Mouse (Mus musculus) large intestine, adult 2 months (tissue): ENCODE measurements around the gene Fbxo3. TPM values are rescaled to one million over a fixed set of nuclear protein-coding genes. Genes with fewer than 3 reads are reported as not detected.
"Not testable (repeated sequence)": the region's sequence is repeated elsewhere in the genome, so short reads cannot be mapped to it uniquely, and the experiment has no call there.

Source experiments
- DNase-seq: peaks from one replicate; pipeline ENCODE4 v3.0.0-alpha.2; 2012; ENCODE audit warnings: low read depth, low spot score
- WGBS: fragments of 180-500 bp; shearing (Covaris S2); methylation state at CpG from one replicate; pipeline ENCODE4 v1.1.7; 2018; 5-methylcytosine and 5-hydroxymethylcytosine counted together
- polyA plus RNA-seq: library from polyadenylated mRNA; depleted of rRNA; stranded (reverse); fragments of >200 nt; gene quantifications from 2 replicates; pipeline ENCODE4 v1.2.3, GENCODE M21; 2012; rRNA removed

Fbxo3 gene
- polyA plus RNA-seq: 11.4 and 15.3 TPM in 2 replicates

DNA sequence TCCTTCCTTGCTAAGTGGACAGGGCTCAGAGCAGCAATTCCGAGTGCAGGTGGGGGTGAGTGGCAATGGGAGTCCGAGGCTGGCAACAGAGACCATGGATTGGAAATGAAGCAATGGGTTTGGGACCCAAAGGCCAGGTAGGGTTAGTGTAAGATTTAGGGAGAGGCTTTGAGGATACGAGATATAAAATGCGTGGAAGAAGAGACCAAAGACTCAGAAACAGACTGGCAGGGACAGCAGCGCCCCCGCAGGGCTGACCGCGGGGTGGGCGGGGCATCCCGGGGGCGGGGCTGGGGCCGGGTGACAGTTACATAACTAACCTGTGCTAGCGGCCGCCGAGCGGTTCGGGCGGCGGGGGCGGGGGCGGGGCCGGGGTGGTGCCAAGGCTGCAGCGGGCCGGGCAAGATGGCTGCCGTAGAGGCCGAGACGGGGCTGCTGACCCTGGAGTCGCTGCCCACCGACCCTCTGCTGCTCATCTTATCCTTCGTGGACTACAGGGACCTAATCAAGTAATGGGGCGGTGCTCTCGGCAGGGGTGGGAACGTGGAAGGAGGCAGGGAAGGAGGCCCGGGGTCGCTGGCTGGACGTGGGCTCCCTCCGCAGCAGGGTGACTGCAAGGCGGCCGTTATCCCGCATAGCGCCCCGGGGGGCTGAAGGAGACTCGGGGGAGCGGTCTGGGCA is at the start of gene Fbxo3:
TSS of gene Fbxo3 (plus strand) at position 264 of the 681 bp plus-strand sequence.
- no peak for DNase-seq
- 1% methylated on average over 44 of the region's 44 CpGs for WGBS

DNA sequence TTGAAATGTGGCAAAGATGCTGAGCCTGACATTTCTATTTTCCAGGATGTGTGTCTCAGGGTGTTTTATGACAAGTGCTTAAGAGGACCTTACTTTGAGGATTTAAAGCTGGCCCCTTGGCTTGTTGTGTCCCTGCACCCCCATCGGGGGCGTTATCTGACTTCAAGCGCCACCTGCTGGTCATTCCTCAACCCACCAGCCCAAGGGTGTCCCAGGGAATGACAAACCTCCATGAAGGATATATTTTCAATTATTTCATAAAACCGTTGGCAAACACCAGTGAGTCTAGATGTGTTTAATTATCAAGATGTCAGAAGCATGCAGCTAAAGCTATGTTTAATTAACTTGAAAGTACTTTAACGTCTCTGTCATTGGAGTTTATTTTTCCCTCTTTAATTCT is 45.3 kb upstream of the Fbxo3 start:
- 5% methylated on average over 5 of the region's 5 CpGs for WGBS
- DNase-seq: no peak

DNA sequence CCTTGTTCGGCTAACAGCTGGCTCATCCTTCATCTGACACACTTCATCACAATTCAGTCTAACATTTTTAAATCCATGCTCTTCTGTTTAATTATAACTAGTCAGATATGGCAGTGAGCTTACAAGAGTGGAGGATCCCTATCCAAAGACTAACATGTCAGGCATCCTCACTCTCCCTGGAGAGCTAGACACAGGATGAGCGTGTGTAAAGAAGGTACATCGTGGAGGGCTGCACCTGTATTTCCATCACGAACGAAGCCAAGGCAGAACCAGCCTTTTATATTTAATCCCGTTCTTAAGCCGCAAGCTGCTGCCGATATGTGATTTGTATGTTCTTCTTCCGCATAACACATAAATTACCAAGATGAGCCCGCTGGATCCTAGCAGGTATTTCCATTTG is 44.4 kb upstream of the Fbxo3 start:
- no peak for DNase-seq
- 90% methylated on average over 10 of the region's 10 CpGs for WGBS

DNA sequence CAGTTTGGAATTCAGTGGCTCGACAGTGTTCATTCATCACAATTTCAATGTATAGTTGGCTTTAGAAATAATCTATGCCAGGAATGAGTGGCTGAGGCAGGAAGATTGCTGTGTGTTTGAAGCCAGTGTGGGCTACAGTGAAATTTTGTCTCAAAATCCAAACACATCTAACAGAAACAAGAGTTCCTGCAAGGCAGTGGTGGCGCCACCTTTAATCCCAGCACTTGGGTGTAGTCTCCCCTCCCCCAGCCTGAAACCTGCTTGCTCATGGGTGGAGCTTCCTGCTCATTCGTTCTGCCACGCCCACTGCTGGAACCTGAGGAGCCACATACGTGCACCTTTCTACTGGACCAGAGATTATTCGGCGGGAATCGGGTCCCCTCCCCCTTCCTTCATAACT is 39.9 kb upstream of the Fbxo3 start:
- WGBS: 51% methylated on average over 8 of the region's 8 CpGs
- DNase-seq: not testable (repeated sequence)

DNA sequence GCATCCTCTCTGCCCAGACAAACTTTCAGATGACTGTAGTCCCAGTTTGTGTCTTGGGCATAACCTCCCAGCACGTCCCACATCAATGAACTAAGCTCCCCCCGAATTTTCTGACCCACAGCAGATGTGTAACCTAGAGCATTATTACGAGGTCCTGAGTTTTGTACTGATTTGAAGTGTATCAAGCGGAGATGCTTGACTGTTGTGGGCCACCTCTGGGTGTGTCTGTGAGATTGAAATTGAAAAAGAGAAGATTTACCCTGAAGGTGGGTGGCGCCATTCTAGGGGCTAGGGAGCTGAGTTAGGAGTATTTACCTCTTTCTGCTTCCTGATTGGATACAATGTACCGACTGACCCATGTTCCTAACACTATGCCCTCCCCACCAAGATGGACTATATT is 37.8 kb upstream of the Fbxo3 start:
- DNase-seq: no peak
- 86% methylated on average over 6 of the region's 6 CpGs for WGBS

GRCm38 (mm10) chr2:103991303-103991702 is 36.2 kb upstream of the Fbxo3 start:
- no peak for DNase-seq

- no peak for DNase-seq
- 73% methylated on average over 9 of the region's 9 CpGs for WGBS
Measured at GRCm38 (mm10) chr2:103992162-103992561, 35.4 kb upstream of the Fbxo3 start.

DNA sequence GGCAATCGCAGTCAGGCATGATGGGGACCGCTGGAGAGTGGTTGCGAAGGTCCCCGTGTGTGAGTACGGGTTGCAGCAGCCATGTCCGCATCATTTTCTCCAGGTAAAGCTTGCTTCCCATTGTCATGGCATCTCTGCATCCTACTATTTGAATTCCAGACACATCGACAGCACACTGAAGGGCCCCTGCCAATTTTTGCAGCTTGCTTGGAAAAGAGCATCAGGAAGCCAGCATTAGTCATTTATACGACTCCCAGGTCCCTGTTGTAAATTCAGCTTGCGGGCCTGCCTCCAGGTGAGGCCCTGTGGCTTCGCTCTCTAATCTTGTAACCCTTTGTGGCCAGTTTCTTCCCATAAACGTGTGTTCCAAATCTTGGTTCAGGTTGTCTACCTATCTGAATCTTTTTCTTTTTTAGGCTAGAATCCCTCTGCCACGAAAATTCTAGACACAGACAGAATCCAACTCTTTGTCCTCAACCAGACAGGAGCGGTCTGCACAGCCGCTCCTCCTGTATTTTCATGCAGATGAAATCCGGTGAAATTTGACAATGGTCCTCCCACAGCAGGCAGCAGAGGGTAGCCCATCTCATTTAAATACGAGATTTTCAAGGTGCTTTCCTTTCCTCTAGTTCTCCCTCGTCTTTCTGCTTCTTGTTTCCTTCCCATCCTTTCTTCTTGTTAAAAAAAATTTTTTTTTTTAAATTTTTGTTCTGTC is 34.7 kb upstream of the Fbxo3 start:
- 38% methylated on average over 17 of the region's 17 CpGs for WGBS
- no peak for DNase-seq

DNA sequence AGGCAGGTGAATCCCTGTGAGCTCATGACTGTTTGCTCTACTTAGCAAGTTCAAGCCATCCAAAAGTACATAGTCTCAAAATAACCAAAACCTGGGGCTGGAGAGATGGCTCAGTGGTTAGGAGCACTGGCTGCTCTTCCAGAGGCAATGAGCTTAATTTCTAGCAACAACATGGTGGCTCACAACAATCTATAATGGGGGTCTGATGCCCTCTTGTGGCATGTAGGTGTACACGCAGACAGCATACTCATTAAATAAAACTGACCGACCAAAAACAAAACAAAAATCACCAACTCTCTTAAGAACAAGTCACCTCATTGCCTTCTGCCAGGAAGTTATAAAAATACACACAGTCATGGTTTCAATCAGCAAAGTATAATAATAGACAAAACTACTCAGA is 26.4 kb upstream of the Fbxo3 start:
- no peak for DNase-seq
- WGBS: 13% methylated on average over 2 of the region's 2 CpGs

DNA sequence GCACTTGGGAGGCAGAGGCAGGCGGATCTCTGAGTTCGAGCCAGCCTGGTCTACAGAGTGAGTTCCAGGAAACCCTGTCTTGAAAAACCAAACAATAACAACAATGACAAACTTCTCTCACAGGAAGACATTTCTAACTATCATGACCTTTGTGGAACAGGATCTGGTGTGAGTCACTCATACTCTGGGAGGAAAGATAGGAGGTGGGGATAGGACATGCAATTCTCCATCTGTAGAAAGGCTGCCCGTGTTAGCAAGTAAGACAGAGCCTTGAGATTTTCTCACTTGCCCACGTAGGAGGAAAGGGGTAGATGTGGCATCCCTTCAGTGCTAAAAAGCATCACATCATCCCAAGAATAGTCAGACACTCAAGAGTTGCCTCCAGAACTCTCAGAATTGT is 25.7 kb upstream of the Fbxo3 start:
- 72% methylated on average over 4 of the region's 4 CpGs for WGBS
- no peak for DNase-seq

DNA sequence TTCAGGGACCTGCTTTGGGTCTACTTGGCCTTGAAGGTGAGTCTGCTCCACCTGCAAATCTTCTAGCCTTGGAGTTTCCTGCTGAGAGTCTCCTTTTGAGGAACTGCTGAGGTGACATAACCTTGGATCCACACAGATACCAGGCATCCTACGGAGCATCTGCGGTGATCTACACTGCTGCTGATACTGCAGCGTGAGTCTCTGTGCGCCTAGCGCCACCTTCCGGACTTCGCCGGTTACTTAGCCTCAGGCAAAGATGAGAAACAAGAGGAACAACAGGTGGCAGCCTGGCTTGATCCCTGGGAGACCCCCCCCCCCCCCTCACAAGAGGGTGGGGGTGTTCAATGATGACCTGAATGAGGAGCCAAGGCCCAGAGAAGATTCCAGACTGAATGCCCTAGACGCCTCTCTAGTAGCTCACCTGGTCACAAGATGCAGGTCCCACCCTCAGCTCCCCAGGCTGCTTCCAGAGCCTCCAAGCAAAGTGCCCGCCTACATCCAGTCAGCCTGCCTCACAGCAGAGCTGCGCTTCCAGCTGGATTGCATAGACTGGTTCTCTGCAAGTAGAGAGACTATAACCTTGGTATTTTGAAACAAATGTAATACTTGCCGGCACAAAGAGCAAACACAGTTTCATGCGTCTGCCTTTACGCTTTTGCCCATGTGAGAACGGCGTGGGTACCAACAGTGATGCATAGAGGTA is 24.7 kb upstream of the Fbxo3 start:
- 32% methylated on average over 16 of the region's 16 CpGs for WGBS

DNA sequence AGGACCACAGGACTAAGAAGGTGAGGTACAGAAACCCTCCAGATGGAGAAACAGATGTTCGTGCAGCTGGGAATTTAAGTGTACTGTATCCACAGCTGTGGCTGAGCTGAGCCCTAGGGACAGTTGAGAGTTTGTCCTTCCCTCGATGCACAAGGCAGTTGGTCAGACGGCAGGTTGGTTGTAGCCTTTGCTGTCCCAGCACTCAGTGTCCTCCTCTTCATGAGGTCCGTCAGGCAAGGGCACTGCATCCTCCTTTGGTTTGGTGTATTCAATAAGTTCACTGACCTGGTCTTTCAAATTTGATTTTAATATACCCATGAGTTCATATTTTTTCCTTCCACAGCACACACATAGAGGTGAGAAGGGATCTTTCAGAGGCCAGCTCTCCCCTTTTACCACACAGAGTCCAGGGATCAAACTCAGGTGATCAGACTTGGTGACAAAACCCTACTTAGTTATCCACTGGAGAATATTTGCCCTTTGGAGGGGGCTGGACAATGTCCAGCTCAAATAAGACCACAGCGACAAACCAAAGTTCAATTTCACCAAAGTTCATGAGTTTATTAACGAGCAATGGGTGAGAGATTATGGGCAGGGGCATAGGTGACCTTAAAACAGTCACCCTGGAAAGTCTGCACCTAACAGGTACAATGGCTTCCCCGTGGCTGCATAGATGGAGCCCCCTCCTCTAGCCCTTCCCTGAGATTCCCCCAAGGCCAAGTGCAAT is 19.6 kb upstream of the Fbxo3 start:
- DNase-seq: no peak
- 73% methylated on average over 7 of the region's 7 CpGs for WGBS

More for the DNA sequence above, 24.7 kb upstream of the Fbxo3 start:
- no peak for DNase-seq

DNA sequence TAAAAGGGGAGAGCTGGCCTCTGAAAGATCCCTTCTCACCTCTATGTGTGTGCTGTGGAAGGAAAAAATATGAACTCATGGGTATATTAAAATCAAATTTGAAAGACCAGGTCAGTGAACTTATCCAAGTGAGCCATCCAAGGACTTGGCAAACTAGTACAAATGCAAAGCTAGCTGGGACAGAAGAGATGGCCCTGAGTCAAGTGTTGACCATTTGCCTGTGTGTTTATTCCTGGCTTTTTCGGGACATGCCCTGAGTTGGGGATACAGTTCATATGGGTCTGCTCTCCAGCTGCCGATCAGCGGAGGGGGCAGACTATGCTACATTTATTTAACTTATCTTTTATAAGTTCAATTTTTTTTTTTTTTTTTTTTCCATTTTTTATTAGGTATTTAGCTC is 18.7 kb upstream of the Fbxo3 start:
- 90% methylated on average over 3 of the region's 3 CpGs for WGBS
- DNase-seq: not testable (repeated sequence)

DNA sequence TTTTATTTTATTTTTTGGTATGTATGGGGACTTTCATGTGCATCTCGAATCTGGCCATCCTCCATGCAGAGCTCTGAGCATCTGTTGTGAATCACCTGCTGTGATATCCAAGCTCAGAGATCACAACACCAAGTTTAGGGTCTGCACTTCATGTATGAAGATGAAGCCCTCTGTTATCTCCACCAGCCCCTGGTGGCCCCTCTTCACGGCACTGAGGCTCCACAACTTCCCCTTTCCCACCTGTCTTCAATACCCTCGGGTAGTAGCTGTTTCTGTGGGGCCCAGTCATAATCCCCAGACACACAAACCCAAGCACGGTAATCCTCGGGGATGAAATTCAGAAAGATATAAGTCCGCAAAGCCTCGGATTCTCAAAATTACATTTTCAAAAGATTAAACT is 4.4 kb upstream of the Fbxo3 start:
- 79% methylated on average over 7 of the region's 7 CpGs for WGBS
- no peak for DNase-seq

- no peak for DNase-seq
- WGBS: 92% methylated on average over 4 of the region's 4 CpGs
Measured at GRCm38 (mm10) chr2:104024656-104025055, 2.9 kb upstream of the Fbxo3 start.

DNA sequence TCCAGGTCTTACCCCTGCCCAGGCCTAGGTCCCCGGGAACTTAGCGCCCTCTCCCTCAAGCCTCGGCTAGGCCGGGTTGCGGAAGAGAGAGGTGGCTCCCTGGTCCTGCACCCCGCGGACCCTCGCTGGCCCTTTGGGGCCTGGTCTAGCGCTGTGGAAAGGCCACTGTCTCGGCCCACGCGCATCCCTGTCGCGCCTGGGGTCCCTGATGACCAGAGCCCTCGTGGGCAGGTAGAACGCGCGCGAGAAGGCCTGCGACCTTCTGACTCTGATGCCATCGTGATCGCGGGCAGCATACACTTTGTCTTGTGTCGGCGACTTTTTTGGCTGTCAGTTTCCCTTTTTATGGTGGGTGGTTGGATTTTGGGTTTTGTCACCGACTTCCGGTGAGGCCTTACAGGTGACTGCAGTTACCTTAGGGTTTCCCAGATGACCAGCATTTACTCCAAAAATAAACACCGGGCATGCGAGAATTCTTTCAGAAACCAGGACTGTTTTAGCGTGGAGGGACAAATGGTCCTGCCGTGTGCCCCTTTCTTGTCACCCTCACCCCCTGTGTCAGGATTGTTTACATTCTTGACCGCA is 710 bp downstream of the Fbxo3 start, which contains the start of gene 4931422A03Rik:
TSS of gene 4931422A03Rik (minus strand) at position 223 of the 585 bp plus-strand sequence.
- DNase-seq: no peak
- WGBS: under 1% methylated on average over 32 of the region's 32 CpGs

GRCm38 (mm10) chr2:104029074-104029473 is 1.6 kb downstream of the Fbxo3 start:
- no peak for DNase-seq
- 49% methylated on average over 2 of the region's 2 CpGs for WGBS

DNA sequence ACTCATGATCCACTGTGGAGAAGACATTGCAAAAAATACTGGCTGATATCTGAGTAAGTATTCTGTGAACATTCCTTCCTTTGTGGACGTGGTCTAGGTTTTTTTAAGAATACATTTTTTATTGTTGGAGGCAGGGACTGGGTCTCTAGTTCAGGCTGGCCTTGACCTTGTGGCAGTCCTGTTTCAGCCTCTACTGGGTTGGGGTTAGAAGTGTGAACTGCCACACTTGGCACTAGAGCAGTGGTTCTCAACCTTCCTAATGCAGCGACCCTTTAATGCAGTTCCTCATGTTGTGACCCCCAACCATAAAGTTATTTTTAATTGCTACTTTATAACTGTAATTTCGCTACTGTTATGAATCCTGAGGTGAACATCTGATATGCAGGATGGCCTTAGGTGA is 2.9 kb downstream of the Fbxo3 start:
- no peak for DNase-seq
- WGBS: 71% methylated on average over 3 of the region's 3 CpGs

- 90% methylated on average over 3 of the region's 3 CpGs for WGBS
- DNase-seq: no peak
Measured at GRCm38 (mm10) chr2:104032056-104032455, 4.5 kb downstream of the Fbxo3 start.
